Mouse (Mus musculus): ENCODE results near the gene Rpl3. TPM values are rescaled to one million over a fixed set of nuclear protein-coding genes. Genes with fewer than 3 reads are reported as not detected.
A peak's percentile ranks its signal among the peaks of the same experiment; 100 is the strongest.
"Not testable (repeated sequence)": the region's sequence is repeated elsewhere in the genome, so short reads cannot be mapped to it uniquely, and the experiment has no call there.

The Rpl3 gene
- total RNA-seq (2022): 100 to 1,000 TPM; 541 to 649 (median 631) TPM

- DNase-seq: no peak
Observed at GRCm38 (mm10) chr15:80091121-80091955, at the start of gene Rpl3, which contains the start of gene Syngr1. Gene Rpl3, minus strand, starts transcription at chr15:80091868. Gene Syngr1, plus strand, starts transcription at chr15:80091334.

DNA sequence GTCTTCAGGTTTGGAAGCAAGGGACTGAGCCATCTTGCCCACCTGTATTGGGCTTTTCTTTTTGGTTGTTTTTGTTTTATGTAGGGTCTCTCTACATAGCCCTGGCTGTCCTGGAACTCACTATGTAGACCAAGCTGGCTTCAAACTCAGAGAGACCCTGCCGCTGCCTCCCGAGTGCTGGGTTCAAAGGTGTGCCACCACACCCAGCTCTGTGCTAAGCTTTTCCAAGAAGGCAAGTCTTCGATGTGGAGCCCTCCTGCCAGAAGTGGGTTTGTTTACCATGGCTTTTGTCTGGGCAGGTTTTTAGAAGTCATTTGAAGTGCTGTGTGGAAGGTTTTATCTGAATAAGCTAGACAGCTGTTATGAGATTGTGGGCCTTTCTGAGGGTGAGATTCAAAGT is 49.2 kb upstream of the Rpl3 start:
- no peak for DNase-seq

- DNase-seq: no peak
Observed at GRCm38 (mm10) chr15:80140302-80140701, 48.6 kb upstream of the Rpl3 start.

DNA sequence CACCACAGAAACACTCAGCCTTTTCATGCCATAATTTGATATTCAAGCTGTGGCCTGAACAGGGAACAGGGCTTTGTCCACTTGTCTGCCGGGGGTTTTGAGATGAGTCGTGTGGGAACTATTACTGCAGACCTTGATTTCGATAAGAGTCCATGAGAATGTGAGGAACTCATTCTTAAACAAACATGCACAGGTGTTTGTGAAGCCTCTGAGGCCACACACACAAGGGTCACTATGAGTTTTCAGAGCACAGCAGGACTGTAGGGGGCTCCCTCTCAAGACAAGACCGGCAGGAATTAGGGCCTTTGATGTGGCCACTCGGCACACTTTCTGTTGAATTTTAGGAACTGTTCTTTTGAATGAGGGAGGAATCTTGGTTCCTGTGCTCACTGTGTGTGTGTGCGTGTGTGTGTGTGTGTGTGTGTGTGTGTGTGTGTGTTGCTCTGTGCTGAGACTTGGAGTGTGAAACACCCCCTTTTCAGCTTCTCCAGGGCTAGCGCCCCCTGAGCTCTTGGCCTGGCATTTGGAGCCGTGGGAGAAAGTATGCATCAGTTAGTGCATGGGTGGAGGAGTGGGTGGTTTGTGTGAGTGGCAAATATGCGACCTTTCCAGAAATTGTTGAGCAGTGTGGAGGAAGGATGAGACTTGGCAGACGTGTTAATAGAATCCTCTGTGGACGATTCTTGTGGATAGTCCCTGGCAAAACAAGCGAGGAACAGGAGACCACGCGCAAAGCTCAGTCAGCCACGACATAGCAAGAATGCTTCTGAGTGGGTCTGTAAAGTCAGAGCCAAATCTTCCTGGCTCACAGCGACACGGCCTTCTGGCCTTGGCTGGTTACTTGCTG is 46.5 kb upstream of the Rpl3 start:
- no peak for DNase-seq

DNA sequence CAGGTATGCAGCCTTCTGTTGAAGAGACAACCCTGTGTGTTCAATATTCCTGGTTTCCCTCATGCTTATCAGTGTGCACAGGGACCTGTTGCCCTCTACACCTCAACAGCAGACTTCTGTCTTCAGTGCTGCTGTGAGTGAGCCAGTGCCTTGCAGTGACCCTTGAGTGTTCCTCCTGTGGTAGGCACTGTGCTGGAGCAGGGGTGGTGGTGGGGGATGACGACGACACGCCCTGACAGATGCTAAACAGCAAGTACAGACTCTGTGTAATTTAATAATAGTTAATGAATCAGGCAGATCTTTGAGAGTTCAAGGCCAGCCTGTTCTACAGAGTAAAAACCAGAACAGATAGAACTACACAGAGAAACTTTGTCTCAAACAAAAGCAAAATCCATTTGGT is 45.0 kb upstream of the Rpl3 start:
- DNase-seq: no peak

DNA sequence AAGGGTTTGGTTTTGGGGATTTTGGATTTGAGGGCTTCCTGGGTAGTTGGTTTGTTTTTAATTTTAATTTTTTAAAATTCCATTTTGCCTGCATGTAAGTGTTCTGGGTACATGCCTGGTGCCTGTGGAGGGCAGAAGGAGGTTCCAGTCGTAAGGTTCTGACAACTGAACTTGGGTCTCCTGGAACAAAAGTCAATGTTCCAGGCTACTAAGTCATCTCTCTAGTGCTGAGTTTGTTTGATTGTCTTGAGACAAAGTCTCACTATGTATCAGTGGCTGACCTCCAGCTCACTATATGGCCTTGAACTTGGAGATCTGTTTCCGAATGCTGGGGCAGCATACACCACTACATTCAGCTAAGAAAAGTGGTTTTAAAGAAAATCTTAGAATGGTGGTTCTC is 43.8 kb upstream of the Rpl3 start:
- DNase-seq: no peak

DNA sequence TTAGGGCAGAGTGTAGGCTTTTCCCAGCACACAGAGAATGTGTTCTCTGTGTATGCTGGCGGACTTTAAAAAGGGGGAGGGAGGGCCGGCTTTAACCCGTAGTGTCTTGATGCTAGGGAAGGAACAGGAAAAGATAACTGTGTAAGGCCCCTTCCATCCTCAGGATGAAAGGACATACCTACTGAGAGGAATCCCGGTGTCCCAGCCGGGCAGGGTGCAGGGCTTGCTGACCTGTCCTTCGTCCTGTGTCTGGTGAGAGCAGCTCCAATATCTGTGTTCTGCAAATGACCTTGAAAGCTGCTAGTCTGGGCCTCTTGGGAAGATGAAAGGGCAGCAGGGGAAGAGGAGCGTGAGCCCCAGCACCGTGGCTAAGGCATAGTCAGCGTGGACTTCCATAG is 42.8 kb upstream of the Rpl3 start:
- DNase-seq: peak; percentile 52

- no peak for DNase-seq
Observed at GRCm38 (mm10) chr15:80133682-80134449, 42.2 kb upstream of the Rpl3 start.

DNA sequence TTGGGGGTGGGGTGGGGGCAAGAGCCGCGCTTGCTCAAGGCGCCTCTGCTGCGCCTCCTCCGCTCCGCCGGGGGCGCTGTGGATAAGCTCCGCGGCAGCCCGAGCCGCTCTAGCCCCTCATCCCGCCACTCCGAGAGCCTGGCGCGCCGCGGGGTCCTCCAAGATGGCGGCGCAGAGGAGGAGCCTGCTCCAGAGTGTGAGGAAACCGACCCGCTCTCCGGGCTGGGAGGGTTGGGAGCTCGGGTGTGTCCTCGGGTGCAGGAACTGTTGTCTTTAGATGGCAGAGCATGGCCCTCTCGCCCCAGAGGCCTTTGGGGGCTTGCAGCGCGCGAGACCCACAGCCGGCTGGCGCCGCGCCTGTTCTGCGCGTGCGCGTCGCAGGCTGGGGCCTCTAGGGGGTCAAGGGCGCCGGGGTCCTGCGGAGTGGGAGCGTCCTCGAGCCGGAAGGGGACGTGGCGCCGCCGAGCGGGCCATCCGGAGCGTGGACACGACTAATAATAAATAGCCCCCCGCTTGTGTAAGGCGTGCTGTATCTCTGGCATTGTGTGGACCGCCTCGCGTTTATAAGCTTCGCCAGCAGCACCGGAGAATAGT is 41.4 kb upstream of the Rpl3 start, which contains the start of gene Tab1:
Tab1 (plus strand) TSS at position 135 of the 594 bp plus-strand sequence.
- DNase-seq: peak; percentile 83

- no peak for DNase-seq
Observed at GRCm38 (mm10) chr15:80132452-80132851, 40.8 kb upstream of the Rpl3 start.

GRCm38 (mm10) chr15:80131421-80131820 is 39.8 kb upstream of the Rpl3 start:
- DNase-seq: no peak

- DNase-seq: no peak
Observed at GRCm38 (mm10) chr15:80130689-80131088, 39.0 kb upstream of the Rpl3 start.

DNA sequence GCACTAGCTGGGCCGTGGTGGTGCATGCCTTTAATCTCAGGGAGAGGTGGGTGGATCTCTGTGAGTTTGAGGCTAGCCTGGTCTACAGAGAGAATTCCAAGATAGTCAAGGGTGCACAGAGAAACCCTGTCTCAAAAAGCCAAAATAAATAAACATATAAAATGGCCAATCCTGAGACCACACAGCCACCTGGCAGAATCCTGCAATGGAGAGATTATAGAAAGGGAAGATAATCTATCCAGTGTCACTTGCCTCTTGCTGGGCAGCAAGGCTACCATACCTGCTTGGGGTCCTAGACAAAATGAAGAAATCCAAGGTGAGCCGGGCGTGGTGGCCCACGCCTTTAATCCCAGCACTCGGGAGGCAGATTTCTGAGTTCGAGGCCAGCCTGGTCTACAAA is 38.3 kb upstream of the Rpl3 start:
- no peak for DNase-seq

DNA sequence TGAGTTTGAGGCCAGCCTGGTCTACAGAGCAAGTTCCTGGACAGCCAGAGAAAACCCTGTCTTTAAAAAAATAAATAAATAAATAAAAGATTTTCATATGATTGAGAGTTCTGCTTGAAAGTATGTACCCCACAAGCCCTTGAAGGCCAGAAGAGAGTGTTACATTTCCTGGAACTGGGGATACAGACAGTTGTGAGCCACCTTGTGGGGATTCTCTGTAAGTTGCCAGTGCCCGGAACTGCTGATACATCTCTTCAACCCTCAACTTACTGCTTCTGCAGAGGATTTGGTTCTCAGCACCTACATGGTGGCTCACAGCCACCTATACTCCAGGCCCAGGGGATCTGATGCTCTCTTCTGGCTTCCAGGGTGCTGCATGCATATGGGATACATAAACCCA is 35.5 kb upstream of the Rpl3 start:
- DNase-seq: no peak

GRCm38 (mm10) chr15:80124651-80125050 is 33.0 kb upstream of the Rpl3 start:
- no peak for DNase-seq

GRCm38 (mm10) chr15:80122431-80122830 is 30.8 kb upstream of the Rpl3 start:
- not testable (repeated sequence) for DNase-seq

- DNase-seq: no peak
Observed at GRCm38 (mm10) chr15:80121721-80122325, 30.2 kb upstream of the Rpl3 start.

DNA sequence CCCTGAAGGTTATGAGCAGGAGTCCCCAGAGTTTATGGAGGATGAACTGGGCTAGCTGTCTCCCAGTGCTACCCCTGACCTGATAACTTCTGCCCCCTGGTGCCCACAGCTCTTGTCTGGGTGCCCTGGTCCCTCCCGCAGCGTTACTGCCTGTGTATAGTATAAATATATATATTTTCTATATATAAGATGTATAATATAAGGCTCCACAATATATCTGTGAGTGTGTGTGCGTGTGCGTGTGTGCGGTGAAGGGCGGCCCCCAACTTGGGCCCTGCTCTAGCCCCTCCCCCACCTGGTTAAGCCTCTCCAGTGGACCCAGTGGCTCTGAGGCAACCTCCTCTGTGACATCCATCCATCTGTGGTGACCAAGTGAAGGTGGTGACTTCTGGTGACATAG is 27.4 kb upstream of the Rpl3 start:
- DNase-seq: no peak

- DNase-seq: no peak
Observed at GRCm38 (mm10) chr15:80117154-80117553, 25.5 kb upstream of the Rpl3 start.

DNA sequence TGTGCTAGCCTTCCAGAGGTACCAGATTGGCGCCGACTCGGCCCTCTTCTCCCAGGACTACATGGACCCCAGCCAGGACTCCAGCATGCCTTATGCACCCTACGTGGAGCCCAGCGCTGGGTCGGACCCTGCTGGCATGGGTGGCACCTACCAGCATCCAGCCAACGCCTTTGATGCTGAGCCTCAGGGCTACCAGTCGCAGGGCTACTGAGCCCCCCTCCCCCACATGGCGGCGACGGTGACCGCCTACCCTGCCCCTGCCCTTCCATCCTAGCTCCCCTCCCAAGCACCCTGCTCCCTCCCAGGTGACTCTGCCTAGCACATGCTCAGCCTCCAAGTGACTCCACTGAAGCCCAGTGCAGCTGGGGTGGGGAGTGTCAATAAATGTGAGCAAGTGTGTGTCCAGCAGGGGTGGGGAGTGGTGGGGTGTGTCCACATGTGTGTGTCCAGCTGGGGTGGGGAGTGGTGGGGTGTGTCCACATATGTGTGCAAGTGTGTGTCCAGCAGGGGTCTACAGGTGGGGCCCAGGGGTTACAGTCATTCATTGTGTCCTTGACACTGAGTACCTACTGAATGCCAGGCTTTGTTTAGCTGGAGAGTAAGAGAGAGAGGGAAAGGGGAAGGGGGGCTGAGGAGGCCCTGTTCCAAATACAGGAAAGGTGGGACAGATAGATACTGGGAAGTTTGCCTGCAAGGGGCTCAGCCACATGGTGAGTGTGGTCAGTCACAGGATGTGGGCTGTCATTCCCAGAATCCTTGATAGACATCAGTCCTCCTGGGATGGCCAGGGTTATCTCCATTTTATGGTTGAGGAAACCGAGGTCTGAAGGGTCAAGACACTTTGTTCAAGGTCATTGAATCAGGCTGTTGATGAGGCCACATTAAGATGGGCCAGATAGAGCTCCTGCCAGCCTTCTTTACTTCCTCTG is 24.5 kb upstream of the Rpl3 start:
- no peak for DNase-seq

GRCm38 (mm10) chr15:80115256-80115655 is 23.6 kb upstream of the Rpl3 start:
- DNase-seq: no peak

Data from adrenal gland, adult 8-10 months (tissue).